Mouse (Mus musculus): ENCODE data around the gene Sprr1b.
"Not testable (repeated sequence)": the region's sequence is repeated elsewhere in the genome, so short reads cannot be mapped to it uniquely, and the experiment has no call there.

The Sprr1b gene

DNA sequence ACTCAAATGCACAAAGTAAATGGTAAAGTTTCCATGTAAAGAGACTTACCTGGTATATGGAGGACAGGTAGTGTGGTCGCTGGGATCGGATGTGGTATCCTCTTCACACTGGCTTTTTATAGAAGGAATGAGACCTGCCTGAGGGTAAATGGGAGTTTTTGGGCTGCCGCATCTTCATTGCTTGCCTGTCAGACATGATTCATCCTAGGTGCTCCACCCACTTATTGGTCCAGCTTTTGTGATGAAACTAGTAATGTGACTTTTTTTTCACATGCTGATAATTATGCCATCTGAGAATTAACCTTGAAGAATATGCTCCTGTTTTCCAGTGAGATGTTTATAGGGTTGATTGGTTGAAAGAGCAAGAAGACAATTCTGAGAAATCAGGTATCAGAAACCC is at the start of gene Sprr1b:
Gene Sprr1b, minus strand, starts transcription at position 101 of the 400 bp plus-strand sequence.
- no peak for DNase-seq (ENCODE audit: low spot score in 2 of 2)

- DNase-seq (ENCODE audit: low spot score in 2 of 2) = no peak
Measured at GRCm38 (mm10) chr3:92486307-92486706, 47.7 kb upstream of the Sprr1b start.

- no peak for DNase-seq (ENCODE audit: low spot score in 2 of 2)
Measured at GRCm38 (mm10) chr3:92485863-92486262, 47.3 kb upstream of the Sprr1b start, which contains the start of gene Sprr1a. Gene Sprr1a (minus strand): TSS chr3:92485895.

- not testable (repeated sequence) for DNase-seq (ENCODE audit: low spot score in 2 of 2)
Measured at GRCm38 (mm10) chr3:92481249-92481648, 42.7 kb upstream of the Sprr1b start.

GRCm38 (mm10) chr3:92470111-92470510 is 31.5 kb upstream of the Sprr1b start:
- DNase-seq (ENCODE audit: low spot score in 2 of 2) = no peak

DNA sequence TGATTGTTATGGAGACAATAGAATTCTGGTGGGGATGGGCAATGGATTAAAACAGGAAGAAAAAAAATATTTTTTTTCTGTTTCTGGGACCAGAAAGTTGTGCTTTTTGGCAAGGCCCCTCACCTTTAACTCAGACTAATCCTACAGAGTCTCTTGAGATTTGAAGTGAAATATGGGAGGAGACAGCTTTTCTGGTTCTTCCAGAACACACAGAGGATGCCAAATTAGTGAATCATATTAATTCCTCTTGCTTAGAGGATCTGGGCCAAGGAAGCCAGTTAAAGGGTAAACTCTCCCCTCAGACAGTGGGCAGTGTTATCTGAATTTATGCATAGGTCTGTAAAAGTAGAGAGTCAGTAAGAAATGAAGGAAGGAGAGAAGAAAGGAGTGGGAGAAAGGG is 28.8 kb upstream of the Sprr1b start:
- no peak for DNase-seq (ENCODE audit: low spot score in 2 of 2)

DNA sequence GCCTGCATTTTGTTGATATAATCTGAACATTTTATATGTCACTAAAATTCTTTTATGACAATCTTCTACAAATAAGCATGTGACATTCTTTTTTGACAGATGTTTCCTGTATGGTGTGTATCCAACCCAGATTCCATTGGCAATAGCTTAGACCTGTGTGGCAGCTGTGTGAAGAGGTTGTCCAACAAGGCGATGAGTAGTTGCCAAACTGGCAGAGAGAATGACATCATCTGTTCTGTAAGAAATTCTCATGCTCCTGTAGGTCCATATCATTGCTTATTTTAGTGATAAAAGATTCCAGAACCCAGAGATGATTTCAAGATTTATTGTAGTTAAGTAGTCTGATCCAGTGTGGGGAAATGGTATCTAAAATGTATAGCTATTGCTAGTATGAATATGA is 28.0 kb upstream of the Sprr1b start:
- no peak for DNase-seq (ENCODE audit: low spot score in 2 of 2)

- no peak for DNase-seq (ENCODE audit: low spot score in 2 of 2)
Measured at GRCm38 (mm10) chr3:92458620-92459019, 20.0 kb upstream of the Sprr1b start, which contains the start of gene Sprr3. Gene Sprr3 (minus strand): TSS chr3:92458720.

GRCm38 (mm10) chr3:92455151-92455550 is 16.6 kb upstream of the Sprr1b start:
- DNase-seq (ENCODE audit: low spot score in 2 of 2) = no peak

DNA sequence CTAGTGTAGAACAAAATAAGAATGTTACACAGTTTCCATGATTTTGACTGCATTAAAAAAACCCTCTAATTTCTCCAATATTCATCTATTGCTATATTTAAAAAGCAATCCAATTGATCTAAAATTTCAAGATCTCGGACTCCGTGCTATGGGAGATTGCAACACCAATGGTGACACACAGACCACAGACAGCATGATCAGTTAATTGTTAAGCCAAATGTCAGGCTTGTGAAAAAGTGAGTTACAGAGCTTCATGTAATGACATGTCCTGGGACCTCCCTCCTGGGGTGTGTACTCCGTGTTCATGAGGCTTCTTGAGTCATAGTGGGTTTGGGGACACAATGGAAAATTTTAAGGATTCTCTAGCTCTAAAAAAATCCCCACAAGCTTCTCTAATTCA is 1.6 kb upstream of the Sprr1b start:
- DNase-seq (ENCODE audit: low spot score in 2 of 2) = no peak

GRCm38 (mm10) chr3:92432282-92432681 is 6.3 kb downstream of the Sprr1b start, which contains the start of gene Sprr2k:
Gene Sprr2k (plus strand): TSS chr3:92432582.
- DNase-seq (ENCODE audit: low spot score in 2 of 2) = no peak

- DNase-seq (ENCODE audit: low spot score in 2 of 2) = no peak
Measured at GRCm38 (mm10) chr3:92429323-92429722, 9.3 kb downstream of the Sprr1b start, which contains the start of gene Gm9774. Gene Gm9774 (minus strand): TSS chr3:92429423.

DNA sequence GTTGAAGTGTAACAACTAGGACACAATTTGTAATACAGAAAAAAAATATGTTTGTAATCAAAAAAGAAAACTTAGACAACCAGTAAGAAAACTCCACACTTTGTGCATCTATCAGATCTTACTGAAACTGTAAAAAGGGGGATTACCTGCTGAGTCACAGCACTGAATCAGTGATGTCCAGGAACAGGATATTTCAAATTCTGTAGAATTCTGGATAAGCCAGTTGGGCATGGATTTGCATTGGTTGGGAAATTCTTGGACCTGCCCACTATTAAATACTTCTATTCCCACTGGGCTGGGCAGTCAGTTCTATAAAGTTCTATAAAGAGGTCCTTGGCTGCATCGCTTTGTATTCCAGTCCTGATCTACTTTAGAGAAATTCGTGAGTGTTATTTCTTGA is 20.8 kb downstream of the Sprr1b start, which contains the start of gene Sprr2j-ps:
Gene Sprr2j-ps, plus strand, starts transcription at position 301 of the 400 bp plus-strand sequence.
- DNase-seq (ENCODE audit: low spot score in 2 of 2) = no peak

- no peak for DNase-seq (ENCODE audit: low spot score in 2 of 2)
Measured at GRCm38 (mm10) chr3:92407691-92408090, 30.9 kb downstream of the Sprr1b start, which contains the start of gene Sprr2i. Gene Sprr2i (plus strand): TSS chr3:92407991.

DNA sequence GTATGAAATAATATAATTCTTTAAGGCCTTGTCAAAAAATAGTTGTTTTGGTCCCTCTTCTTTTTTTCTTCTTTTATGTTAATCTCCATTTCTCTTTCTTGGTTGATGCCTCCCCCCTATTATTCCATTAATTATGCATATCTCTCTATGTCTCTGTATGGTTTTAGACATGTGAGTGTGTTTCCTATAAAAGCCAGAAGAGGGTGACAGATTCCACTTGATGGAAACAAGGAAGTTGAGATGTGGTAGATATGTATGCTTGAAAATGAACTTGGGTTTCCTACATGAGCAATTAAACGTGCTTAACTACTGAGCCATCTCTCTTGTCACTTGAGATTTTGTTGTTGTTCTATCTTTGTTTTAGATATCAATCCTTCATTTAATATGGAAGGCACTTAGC is 44.3 kb downstream of the Sprr1b start:
- no peak for DNase-seq (ENCODE audit: low spot score in 2 of 2)

Measured in spleen, postnatal 4 days (tissue).